Mouse (Mus musculus) erythroblast, embryonic 14.5 days (primary cell): Measurements from ENCODE around the gene Ift81. TPM values are rescaled to one million over a fixed set of nuclear protein-coding genes. Genes with fewer than 3 reads are reported as not detected.
"Not testable (repeated sequence)": the region's sequence is repeated elsewhere in the genome, so short reads cannot be mapped to it uniquely, and the experiment has no call there.

Source experiments
- H3K27me3 ChIP-seq: 2 replicates; pipeline ENCODE4 v1.6.1; 2012; ENCODE audit warnings: inconsistent platforms; ENCODE audit not compliant: control insufficient read depth
- H3K36me3 ChIP-seq: 2 replicates; pipeline ENCODE4 v1.6.1; 2012; ENCODE audit warnings: mild to moderate bottlenecking, inconsistent platforms; ENCODE audit not compliant: control insufficient read depth
- H3K4me1 ChIP-seq: 2 replicates; pipeline ENCODE4 v1.6.1; 2012; ENCODE audit warnings: inconsistent platforms; ENCODE audit not compliant: control insufficient read depth
- H3K4me3 ChIP-seq: replicated peaks from 2 replicates; pipeline ENCODE3; 2012; ENCODE audit warnings: moderate library complexity, mild to moderate bottlenecking, inconsistent platforms
- H3K9me3 ChIP-seq: 2 replicates; pipeline ENCODE4 v1.6.1; 2012; ENCODE audit warnings: low read length, inconsistent platforms, mixed read lengths; ENCODE audit not compliant: control insufficient read depth
- GATA1 ChIP-seq: IDR thresholded peaks from 2 replicates; pipeline ENCODE4 v1.6.1; 2012; ENCODE audit warnings: low read length, inconsistent platforms, mixed read lengths
- TAL1 ChIP-seq: IDR thresholded peaks from 3 replicates; pipeline ENCODE4 v1.6.1; 2012; ENCODE audit warnings: low read length, inconsistent platforms, mixed read lengths
- polyA plus RNA-seq: library from polyadenylated mRNA; stranded (reverse); fragments of >175 nt; gene quantifications from 2 replicates; pipeline ENCODE4 v1.2.3, GENCODE M21; 2012

Gene Ift81
- polyA plus RNA-seq, result not detected in 2 replicates

- Histone ChIP-seq H3K36me3 (no peaks in the 10 kb centered on the region), H3K27me3 (peaks cover 19% of the 10 kb centered on the region), H3K4me1 (peaks cover 12% of the 10 kb centered on the region), H3K4me3 (peak within 1 kb of the TSS; percentile 68), H3K9me3 (no peaks in the 10 kb centered on the region)
- no peak for TF ChIP-seq GATA1
- TF ChIP-seq TAL1, result no peak
These were observed at the start of gene Ift81 for GRCm38 (mm10) chr5:122613908-122614732. Gene Ift81, minus strand, starts transcription at chr5:122614518.

- H3K9me3 ChIP-seq, result no peaks in the 10 kb centered on the region; the same call in 1 of the 2 replicates
- H3K36me3 ChIP-seq, result no peaks in the 10 kb centered on the region
- no peaks in the 10 kb centered on the region for H3K27me3 ChIP-seq
- no peak overlapping the region for H3K4me3 ChIP-seq
- TF ChIP-seq GATA1, result no peak
- TF ChIP-seq TAL1, result no peak
- peaks cover 4% of the 10 kb centered on the region; the same call in 1 of the 2 replicates for H3K4me1 ChIP-seq
These were observed 48.2 kb upstream of the Ift81 start for GRCm38 (mm10) chr5:122662501-122662900.

GRCm38 (mm10) chr5:122656808-122657207 is 42.5 kb upstream of the Ift81 start:
- H3K4me3 ChIP-seq, result no peak overlapping the region
- TF ChIP-seq GATA1 (no peak), TAL1 (no peak)
- no peaks in the 10 kb centered on the region; the same call in 1 of the 2 replicates for H3K27me3 ChIP-seq
- no peaks in the 10 kb centered on the region; the same call in 1 of the 2 replicates for H3K9me3 ChIP-seq
- H3K4me1 ChIP-seq, result peaks cover 28% of the 10 kb centered on the region
- no peaks in the 10 kb centered on the region for H3K36me3 ChIP-seq

- H3K36me3 ChIP-seq, result no peaks in the 10 kb centered on the region
- TF ChIP-seq TAL1 (no peak), GATA1 (no peak)
- H3K9me3 ChIP-seq, result no peaks in the 10 kb centered on the region
- H3K4me3 ChIP-seq, result no peak overlapping the region
- peaks cover 36% of the 10 kb centered on the region for H3K4me1 ChIP-seq
- peaks cover 8% of the 10 kb centered on the region for H3K27me3 ChIP-seq
These were observed 39.9 kb upstream of the Ift81 start for GRCm38 (mm10) chr5:122654268-122654573.

- Histone ChIP-seq H3K4me3 (no peak overlapping the region), H3K9me3 (no peaks in the 10 kb centered on the region), H3K4me1 (peaks cover 36% of the 10 kb centered on the region), H3K27me3 (peaks cover 10% of the 10 kb centered on the region), H3K36me3 (no peaks in the 10 kb centered on the region)
- TF ChIP-seq GATA1 (no peak), TAL1 (no peak)
These were observed 39.3 kb upstream of the Ift81 start for GRCm38 (mm10) chr5:122653446-122654267.

- no peaks in the 10 kb centered on the region for H3K36me3 ChIP-seq
- H3K4me1 ChIP-seq, result peaks cover 36% of the 10 kb centered on the region
- H3K4me3 ChIP-seq, result no peak overlapping the region
- H3K9me3 ChIP-seq, result peaks cover 2% of the 10 kb centered on the region
- TF ChIP-seq GATA1, result no peak
- H3K27me3 ChIP-seq, result peaks cover 14% of the 10 kb centered on the region
These were observed 38.8 kb upstream of the Ift81 start for GRCm38 (mm10) chr5:122653112-122653445.

- H3K4me1 ChIP-seq, result peaks cover 36% of the 10 kb centered on the region
- H3K9me3 ChIP-seq, result peaks cover 5% of the 10 kb centered on the region
- peak overlapping the region; percentile 0 for H3K4me3 ChIP-seq
- H3K27me3 ChIP-seq, result peaks cover 16% of the 10 kb centered on the region
- H3K36me3 ChIP-seq, result no peaks in the 10 kb centered on the region
- TF ChIP-seq TAL1 (peak; percentile 61), GATA1 (peak; percentile 61)
These were observed 38.2 kb upstream of the Ift81 start for GRCm38 (mm10) chr5:122652506-122652905.

- Histone ChIP-seq H3K9me3 (peaks cover 5% of the 10 kb centered on the region), H3K4me3 (no peak overlapping the region), H3K27me3 (peaks cover 16% of the 10 kb centered on the region), H3K36me3 (no peaks in the 10 kb centered on the region), H3K4me1 (peaks cover 38% of the 10 kb centered on the region)
- TF ChIP-seq TAL1 (no peak), GATA1 (no peak)
These were observed 35.8 kb upstream of the Ift81 start for GRCm38 (mm10) chr5:122650100-122650499.

GRCm38 (mm10) chr5:122649264-122649663 is 34.9 kb upstream of the Ift81 start:
- peaks cover 38% of the 10 kb centered on the region for H3K4me1 ChIP-seq
- H3K9me3 ChIP-seq, result peaks cover 5% of the 10 kb centered on the region
- no peaks in the 10 kb centered on the region for H3K36me3 ChIP-seq
- H3K4me3 ChIP-seq, result no peak overlapping the region
- H3K27me3 ChIP-seq, result peaks cover 16% of the 10 kb centered on the region
- TF ChIP-seq GATA1 (no peak), TAL1 (no peak)

- H3K4me1 ChIP-seq, result peaks cover 31% of the 10 kb centered on the region
- H3K36me3 ChIP-seq, H3K4me3 ChIP-seq, H3K9me3 ChIP-seq: not testable (repeated sequence)
- peaks cover 22% of the 10 kb centered on the region for H3K27me3 ChIP-seq
These were observed 33.6 kb upstream of the Ift81 start for GRCm38 (mm10) chr5:122647952-122648374.
